Mouse (Mus musculus): ENCODE measurements around the gene Ndc80.

GRCm38 (mm10) chr17:71537164-71537563 lies 10.5 kb upstream of the Ndc80 start:
- TF ChIP-seq POLR2A (IDR thresholded peaks at IDR 0.05; ENCODE audit: low read depth, low read length) (no peak), CTCF (conservative IDR thresholded peaks at IDR 0.05; ENCODE audit: insufficient read depth, insufficient read length, low read depth, low read length) (no peak)

Data from kidney, adult 2 months (tissue).